Mouse (Mus musculus) CH12.LX (cell line): ENCODE results near the gene Ccdc78. TPM values are rescaled to one million over a fixed set of nuclear protein-coding genes. Genes with fewer than 3 reads are reported as not detected.
A peak's percentile ranks its signal among the peaks of the same experiment; 100 is the strongest.

Experiments used
- DNase-seq: peaks from one replicate; pipeline ENCODE4 v3.0.0-alpha.2; 2013; ENCODE audit errors: extremely low read depth
- H3K27ac ChIP-seq: 2 replicates; pipeline ENCODE4 v1.5.1; 2012; ENCODE audit warnings: low read depth, mild to moderate bottlenecking, control low read depth, moderate library complexity; ENCODE audit not compliant: insufficient read depth
- H3K27me3 ChIP-seq: replicated peaks from 2 replicates; pipeline ENCODE3; 2012; ENCODE audit warnings: inconsistent platforms
- H3K36me3 ChIP-seq, 2 experiments: replicated peaks in 1 of 2; 2 replicates each; pipeline versions ENCODE3 to v1.6.1; 2012; ENCODE audit warnings: inconsistent platforms in 1 of 2, low read length in 1 of 2, mild to moderate bottlenecking in 1 of 2, mixed read lengths in 1 of 2, moderate library complexity in 1 of 2; ENCODE audit not compliant: control insufficient read depth in 1 of 2, insufficient read depth in 1 of 2
- H3K4me1 ChIP-seq, 2 experiments: 2 replicates each; pipeline ENCODE4 v1.6.1; 2012; ENCODE audit warnings: inconsistent platforms in 1 of 2, moderate library complexity in 1 of 2; ENCODE audit not compliant: insufficient read depth in 2 of 2, control insufficient read depth in 1 of 2
- H3K4me2 ChIP-seq: 2 replicates; pipeline ENCODE4 v1.6.1; 2012; ENCODE audit warnings: low read depth, mild to moderate bottlenecking, control low read depth; ENCODE audit not compliant: poor library complexity, insufficient read depth, severe bottlenecking
- H3K4me3 ChIP-seq, 3 experiments: fragments of 150-350 bp in 1 of 3; sonication (generic) in 1 of 3; replicated peaks in 1 of 3; 2 replicates each; pipeline versions ENCODE3 to v1.5.1; 2011 to 2012; ENCODE audit warnings: low read depth in 2 of 3, low read length in 2 of 3, mild to moderate bottlenecking in 2 of 3, moderate library complexity in 2 of 3, control low read depth in 1 of 3, improper control_type of control experiment in 1 of 3, inconsistent platforms in 1 of 3, mixed read lengths in 1 of 3; ENCODE audit not compliant: poor library complexity in 1 of 3
- H3K79me2 ChIP-seq: replicated peaks from 2 replicates; pipeline ENCODE4 v1.6.1; 2012; ENCODE audit warnings: mild to moderate bottlenecking, moderate library complexity; ENCODE audit not compliant: control insufficient read depth, poor library complexity, insufficient read depth, severe bottlenecking; ENCODE audit errors: extremely low read depth
- H3K9ac ChIP-seq: 2 replicates; pipeline ENCODE4 v1.6.1; 2012; ENCODE audit warnings: low read depth, mild to moderate bottlenecking, control low read depth, moderate library complexity; ENCODE audit not compliant: insufficient read depth
- H3K9me3 ChIP-seq: replicated peaks from 2 replicates; pipeline ENCODE3; 2012; ENCODE audit warnings: low read length, inconsistent platforms, mixed read lengths
- BHLHE40 ChIP-seq: IDR thresholded peaks from 2 replicates; pipeline ENCODE4 v1.6.1; 2011; ENCODE audit warnings: mild to moderate bottlenecking, low read depth, low read length, improper control_type of control experiment
- CTCF ChIP-seq, 2 experiments: IDR thresholded peaks in 1 of 2; conservative IDR thresholded peaks in 1 of 2; 2 replicates each; pipeline ENCODE4 v1.5.1; 2011 to 2012; ENCODE audit warnings: low read depth in 2 of 2, low read length in 2 of 2, improper control_type of control experiment in 1 of 2, inconsistent platforms in 1 of 2, mild to moderate bottlenecking in 1 of 2, moderate library complexity in 1 of 2
- GABPA ChIP-seq: IDR thresholded peaks from 2 replicates; pipeline ENCODE4 v1.6.1; 2012; ENCODE audit warnings: low read depth, low read length, improper control_type of control experiment, inconsistent platforms; ENCODE audit not compliant: insufficient replicate concordance
- HCFC1 ChIP-seq: IDR thresholded peaks from 2 replicates; pipeline ENCODE4 v1.6.1; 2012; ENCODE audit warnings: low read depth, mild to moderate bottlenecking, inconsistent platforms, low read length, improper control_type of control experiment
- IRF4 ChIP-seq: IDR thresholded peaks from 2 replicates; pipeline ENCODE4 v1.6.1; 2014; ENCODE audit warnings: low read depth, mild to moderate bottlenecking, inconsistent platforms, low read length, improper control_type of control experiment
- JUN ChIP-seq: IDR thresholded peaks from 2 replicates; pipeline ENCODE4 v1.6.1; 2011; ENCODE audit warnings: low read depth, mild to moderate bottlenecking, low read length, improper control_type of control experiment, moderate library complexity; ENCODE audit not compliant: insufficient read depth
- KAT2A ChIP-seq: IDR thresholded peaks from 2 replicates; pipeline ENCODE4 v1.6.1; 2012; ENCODE audit warnings: low read length, improper control_type of control experiment, inconsistent platforms; ENCODE audit not compliant: insufficient replicate concordance
- MAZ ChIP-seq: IDR thresholded peaks from 2 replicates; pipeline ENCODE4 v1.6.1; 2012; ENCODE audit warnings: low read depth, mild to moderate bottlenecking, inconsistent platforms, low read length, improper control_type of control experiment, moderate library complexity
- MEF2A ChIP-seq: IDR thresholded peaks from 2 replicates; pipeline ENCODE4 v1.6.1; 2014; ENCODE audit warnings: low read depth, mild to moderate bottlenecking, inconsistent platforms, low read length, improper control_type of control experiment, borderline replicate concordance
- MYC ChIP-seq: IDR thresholded peaks from 2 replicates; pipeline ENCODE4 v1.6.1; 2011; ENCODE audit warnings: low read depth, mild to moderate bottlenecking, improper control_type of control experiment, low read length
- NELFE ChIP-seq: IDR thresholded peaks from 2 replicates; pipeline ENCODE4 v1.6.1; 2011; ENCODE audit warnings: low read depth, low read length, improper control_type of control experiment
- NRF1 ChIP-seq: IDR thresholded peaks from 2 replicates; pipeline ENCODE4 v1.6.1; 2014; ENCODE audit warnings: low read depth, mild to moderate bottlenecking, inconsistent platforms, low read length, improper control_type of control experiment, moderate library complexity
- RAD21 ChIP-seq: IDR thresholded peaks from 2 replicates; pipeline ENCODE4 v1.6.1; 2011; ENCODE audit warnings: low read depth, mild to moderate bottlenecking, low read length, improper control_type of control experiment, moderate library complexity
- RCOR1 ChIP-seq: conservative IDR thresholded peaks from 2 replicates; pipeline ENCODE4 v1.6.1; 2012; ENCODE audit warnings: low read depth, mild to moderate bottlenecking, inconsistent platforms, low read length, improper control_type of control experiment
- USF1 ChIP-seq: IDR thresholded peaks from 2 replicates; pipeline ENCODE4 v1.6.1; 2014; ENCODE audit warnings: low read depth, mild to moderate bottlenecking, inconsistent platforms, low read length, improper control_type of control experiment
- ZMIZ1 ChIP-seq: IDR thresholded peaks from 2 replicates; pipeline ENCODE4 v1.6.1; 2012; ENCODE audit warnings: low read depth, mild to moderate bottlenecking, inconsistent platforms, low read length, improper control_type of control experiment
- ZNF384 ChIP-seq: IDR thresholded peaks from 2 replicates; pipeline ENCODE4 v1.6.1; 2012; ENCODE audit warnings: low read depth, low read length, improper control_type of control experiment, inconsistent platforms
- dilution Hi-C: fragments of 300-500 bp; cut with MboI; formaldehyde crosslinking; loops from 2 replicates; pipeline ENCODE4 v1.14.3; 2020; ENCODE audit warnings: low sequenced_read_pairs; ENCODE audit not compliant: extremely low pct_unique_long_range_greater_than_20kb, extremely low pct_ligation_motif_present
- in situ Hi-C: fragments of 300-500 bp; cut with MboI; formaldehyde crosslinking; loops from 3 replicates; pipeline ENCODE4 v1.14.3; 2019; ENCODE audit warnings: low sequenced_read_pairs, low pct_ligation_motif_present, low pct_unique_long_range_greater_than_20kb, mixed read lengths
- polyA plus RNA-seq: library from polyadenylated mRNA; unstranded; fragments of >175 nt; gene quantifications from 2 replicates; pipeline ENCODE4 v1.2.1, GENCODE M21; 2012; ENCODE audit warnings: low read depth; ENCODE audit not compliant: insufficient read length
- total RNA-seq, 2 experiments: library from RNA; depleted of rRNA; stranded (reverse); fragments of 300-350 nt in 1 of 2; fragments of >200 nt in 1 of 2; gene quantifications; 2 replicates each; pipeline ENCODE4 v1.2.3; 2012 to 2014

The Ccdc78 gene
- total and polyA plus RNA-seq, 3 experiments = 0.13 to 0.40 (median 0.25) TPM

GRCm38 (mm10) chr17:25795609-25796092 is 9.3 kb downstream of the Ccdc78 start, which contains the start of gene AC134908.4:
TSS of gene AC134908.4 (minus strand) at chr17:25795659.
- dilution Hi-C loops = no loop called here
- Histone ChIP-seq H3K4me2 (peak within 1 kb of the TSS; percentile 75), H3K36me3 (peaks cover 0 to 11% of the 10 kb centered on the region in 2 experiments), H3K9me3 (peaks cover 2% of the 10 kb centered on the region), H3K4me1 (peaks cover 14 to 32% of the 10 kb centered on the region in 2 experiments), H3K27ac (no peak within 1 kb of the TSS), H3K79me2 (0 out of 2 replicates have a peak, but pooled peaks cover 3% of the 10 kb centered on the region), H3K4me3 (peak within 1 kb of the TSS; percentile 64 to 78 (median 67)), H3K27me3 (peaks cover 20% of the 10 kb centered on the region), H3K9ac (peak within 1 kb of the TSS; percentile 81)
- no peak for TF ChIP-seq USF1
- no peak for TF ChIP-seq RAD21
- no peak for TF ChIP-seq NRF1
- no peak for TF ChIP-seq GABPA
- TF ChIP-seq CTCF (conservative IDR thresholded peaks at IDR 0.05 in 1 of 2, IDR thresholded peaks at IDR 0.05 in 1 of 2; ENCODE audit: low read depth in 2 of 2, low read length in 2 of 2) = no peak
- no peak for TF ChIP-seq ZNF384
- TF ChIP-seq MEF2A = no peak
- no peak for TF ChIP-seq MYC
- TF ChIP-seq KAT2A = no peak
- TF ChIP-seq ZMIZ1 = no peak
- no peak for TF ChIP-seq IRF4
- TF ChIP-seq JUN = no peak
- no peak for TF ChIP-seq BHLHE40
- TF ChIP-seq RCOR1 = no peak
- no peak for TF ChIP-seq HCFC1
- TF ChIP-seq MAZ = no peak
- DNase-seq = no peak
- in situ Hi-C loops = loop anchor here (10.0 kb wide), 1 partner anchor 61 kb away; the partner anchor contains the start of gene Mslnl

GRCm38 (mm10) chr17:25796211-25796771 is 9.9 kb downstream of the Ccdc78 start:
- Histone ChIP-seq H3K4me3 (peak overlapping the region; percentile 64 to 78 (median 67)), H3K9ac (peak overlapping the region; percentile 81), H3K79me2 (no peaks in the 10 kb centered on the region), H3K9me3 (peaks cover 2% of the 10 kb centered on the region), H3K27ac (no peak overlapping the region), H3K27me3 (peaks cover 22% of the 10 kb centered on the region), H3K36me3 (peaks cover 0 to 8% of the 10 kb centered on the region in 2 experiments), H3K4me1 (peaks cover 14 to 25% of the 10 kb centered on the region in 2 experiments), H3K4me2 (peak overlapping the region; percentile 75)
- DNase-seq = no peak
- in situ Hi-C loops = loop anchor here (10.0 kb wide), 1 partner anchor 61 kb away; the partner anchor contains the start of gene Mslnl
- dilution Hi-C loops = no loop called here
- TF ChIP-seq NELFE (no peak), BHLHE40 (no peak), ZMIZ1 (no peak)
